Mouse (Mus musculus): ENCODE results near the gene Ucp2.

The Ucp2 gene

DNA sequence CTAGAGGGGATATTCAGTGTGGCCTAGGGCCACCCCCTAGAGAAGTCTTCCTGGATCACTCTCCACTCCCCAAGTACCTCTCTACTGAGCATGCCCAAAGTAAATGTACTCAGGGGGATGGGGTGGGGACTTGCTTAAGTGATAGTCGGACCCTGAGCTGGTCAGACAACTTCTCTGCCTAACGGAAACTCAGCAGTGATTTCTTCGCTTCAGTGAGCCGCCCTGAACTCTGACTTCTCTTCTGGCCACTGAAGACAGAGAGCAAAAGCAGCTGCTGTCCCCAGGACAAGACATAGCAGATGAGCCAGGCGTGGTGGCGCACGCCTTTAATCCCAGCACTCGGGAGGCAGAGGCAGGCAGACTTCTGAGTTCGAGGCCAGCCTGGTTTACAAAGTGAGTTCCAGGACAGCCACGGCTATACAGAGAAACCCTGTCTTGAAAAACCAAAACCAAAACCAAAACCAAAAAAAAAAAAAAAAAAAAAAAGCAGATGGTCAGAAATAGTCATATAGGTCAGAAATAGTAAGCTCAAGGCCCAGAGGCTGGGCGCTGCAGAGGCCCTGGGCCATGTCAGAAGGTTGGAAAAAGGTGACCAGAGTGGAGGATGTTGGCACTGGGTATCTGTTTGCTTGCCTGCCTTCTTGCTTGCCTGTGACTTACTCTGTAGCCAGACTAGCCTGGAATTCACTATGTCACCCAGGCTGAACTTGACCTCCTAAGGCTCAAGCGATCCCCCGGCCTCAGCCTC, 11.8 kb downstream of the Ucp2 start:
- WGBS, result 88% methylated on average over 13 of the region's 13 CpGs

DNA sequence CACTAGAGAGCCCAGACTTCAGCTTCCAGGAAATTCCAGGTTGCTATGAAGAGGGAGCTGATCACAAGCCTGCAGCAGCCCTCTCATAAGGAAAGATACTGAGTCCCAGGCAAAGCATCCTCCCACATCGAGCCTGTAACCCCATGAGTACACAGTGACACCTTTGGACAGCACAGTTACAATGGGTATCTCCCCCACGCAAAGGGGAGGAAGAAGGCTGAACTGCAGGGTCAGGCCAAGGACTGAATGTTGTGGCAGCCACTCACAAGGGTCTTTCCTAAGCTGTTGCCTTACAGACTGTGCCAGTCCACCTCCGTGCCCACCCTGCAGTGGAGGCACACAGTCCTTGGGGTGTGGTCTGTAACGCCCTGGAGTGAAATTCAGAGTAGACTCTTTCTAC, 13.4 kb downstream of the Ucp2 start:
- 70% methylated on average over 4 of the region's 4 CpGs for WGBS

GRCm38 (mm10) chr7:100508670-100509069, 15.5 kb downstream of the Ucp2 start:
- 80% methylated on average over 3 of the region's 3 CpGs for WGBS

GRCm38 (mm10) chr7:100511602-100512001, 18.5 kb downstream of the Ucp2 start:
- WGBS, result 88% methylated on average over 8 of the region's 8 CpGs

DNA sequence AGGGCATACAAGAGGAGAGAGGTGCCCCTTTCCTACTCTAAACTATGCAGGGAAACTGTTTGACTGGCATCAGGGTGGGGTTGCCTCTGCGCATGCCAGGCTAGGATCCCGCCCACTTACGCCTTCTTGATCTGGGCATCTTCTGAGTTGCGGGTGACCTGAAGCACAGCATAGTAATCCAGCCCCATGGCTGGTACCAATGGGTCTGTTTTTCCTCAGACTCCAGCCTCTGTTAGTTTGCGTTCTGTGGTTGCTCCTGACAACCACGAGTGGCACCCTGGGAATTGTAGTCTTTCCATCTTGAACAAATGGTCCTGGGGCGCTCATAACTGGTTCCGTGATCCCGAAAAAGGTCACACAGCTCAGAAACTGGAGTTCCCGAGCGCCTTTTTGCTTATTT, 21.4 kb downstream of the Ucp2 start, which contains the start of gene Dnajb13:
Gene Dnajb13, minus strand, starts transcription at position 388 of the 400 bp plus-strand sequence.
- 48% methylated on average over 11 of the region's 11 CpGs for WGBS

DNA sequence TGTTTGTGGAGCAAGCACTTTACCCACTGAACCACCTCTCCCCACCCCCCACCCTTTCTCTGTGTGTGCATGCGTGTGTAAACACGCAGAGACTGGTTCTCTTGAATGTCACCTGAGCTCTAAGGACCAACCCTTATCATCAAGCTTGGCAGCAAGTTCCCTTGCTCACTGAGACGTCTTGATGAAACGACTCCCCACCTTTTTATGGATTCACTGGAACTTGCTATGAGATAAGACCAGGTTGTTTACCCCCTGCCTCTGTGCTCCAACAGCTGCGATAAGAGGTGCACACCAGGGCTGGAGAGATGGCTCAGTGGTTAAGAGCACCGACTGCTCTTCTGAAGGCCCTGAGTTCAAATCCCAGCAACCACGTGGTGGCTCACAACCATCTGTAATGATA, 27.1 kb downstream of the Ucp2 start:
- WGBS, result 69% methylated on average over 7 of the region's 7 CpGs

- 16% methylated on average over 10 of the region's 10 CpGs for WGBS
These were observed 27.6 kb downstream of the Ucp2 start for GRCm38 (mm10) chr7:100520663-100521285.

- 81% methylated on average over 3 of the region's 3 CpGs for WGBS
These were observed 29.1 kb downstream of the Ucp2 start for GRCm38 (mm10) chr7:100522222-100522621.

DNA sequence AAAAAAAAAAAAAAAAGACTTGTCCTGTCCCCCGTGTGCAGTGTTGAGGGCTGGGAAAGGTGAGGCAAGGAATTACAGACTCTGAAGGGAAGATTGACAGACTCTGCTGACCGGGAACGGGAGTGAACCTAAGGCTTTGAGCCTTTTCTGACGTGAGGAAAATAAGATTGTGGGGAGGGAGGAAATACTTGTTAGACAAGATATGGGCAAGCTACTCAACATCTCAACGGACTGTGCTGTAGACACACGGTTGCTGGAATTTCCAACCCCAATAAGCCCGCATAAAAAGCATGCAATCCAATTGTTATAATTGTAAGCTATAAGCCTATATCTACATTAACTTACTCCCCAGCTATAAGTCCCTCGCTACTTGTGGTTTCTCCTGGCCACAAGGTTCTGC, 31.5 kb downstream of the Ucp2 start:
- 85% methylated on average over 8 of the region's 8 CpGs for WGBS

DNA sequence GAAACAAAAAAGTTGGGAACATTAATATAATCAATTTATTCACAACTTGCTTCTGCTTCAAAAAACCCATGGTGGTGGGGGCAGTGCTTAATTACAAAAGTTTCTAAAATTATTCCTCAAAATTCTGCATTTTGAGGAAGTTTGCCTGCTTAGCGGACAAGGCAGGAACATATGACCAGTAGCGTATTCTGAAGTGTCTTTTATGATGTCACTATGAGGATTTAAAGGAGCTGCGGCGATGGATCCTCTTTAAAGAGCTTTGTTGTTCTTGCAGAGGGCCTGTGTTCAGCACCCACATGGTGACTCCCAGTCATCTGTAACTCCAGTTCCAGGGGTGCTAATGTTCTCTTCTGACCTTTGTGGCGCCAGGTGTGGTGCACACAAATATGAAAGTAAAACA, 37.6 kb downstream of the Ucp2 start:
- WGBS, result 93% methylated on average over 5 of the region's 5 CpGs

GRCm38 (mm10) chr7:100533503-100533902, 40.4 kb downstream of the Ucp2 start:
- WGBS, result 87% methylated on average over 2 of the region's 2 CpGs

DNA sequence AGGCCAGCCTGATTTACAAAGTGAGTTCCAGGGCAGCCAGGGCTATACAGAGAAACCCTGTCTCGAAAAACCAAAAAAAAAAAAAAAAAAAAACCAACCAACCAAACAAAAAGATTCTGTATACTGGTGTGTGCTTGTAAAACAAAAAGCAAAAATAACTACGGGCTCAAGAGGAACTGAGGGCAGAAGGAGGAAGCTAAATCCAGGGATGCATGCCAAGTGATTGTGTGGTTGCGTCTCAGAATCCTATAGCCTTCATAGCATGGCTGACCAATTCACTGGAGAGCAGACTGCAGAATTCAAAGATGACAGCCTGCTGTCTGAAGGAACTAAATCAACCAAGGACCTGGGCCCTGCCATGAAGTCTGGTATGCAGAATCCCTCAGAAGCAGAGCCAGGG, 41.1 kb downstream of the Ucp2 start:
- WGBS, result 73% methylated on average over 3 of the region's 3 CpGs

DNA sequence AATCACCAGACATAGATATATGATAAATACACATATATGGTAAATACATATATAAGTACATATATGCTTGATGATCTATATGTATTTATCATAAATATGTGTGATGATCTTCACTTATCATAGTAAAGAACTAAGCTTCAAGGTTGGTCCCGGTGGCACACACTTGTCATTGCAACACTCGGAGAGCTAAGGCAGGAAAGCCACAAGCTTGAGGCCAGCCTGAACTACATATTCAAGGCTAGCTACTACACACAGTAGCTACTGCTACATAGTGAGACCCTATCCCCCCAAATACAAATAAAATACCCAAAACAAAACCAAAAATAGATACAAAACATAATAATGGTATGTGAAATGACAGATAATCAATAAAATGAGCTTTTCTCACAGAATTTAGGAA, 42.7 kb downstream of the Ucp2 start:
- WGBS, result 82% methylated on average over 2 of the region's 2 CpGs

DNA sequence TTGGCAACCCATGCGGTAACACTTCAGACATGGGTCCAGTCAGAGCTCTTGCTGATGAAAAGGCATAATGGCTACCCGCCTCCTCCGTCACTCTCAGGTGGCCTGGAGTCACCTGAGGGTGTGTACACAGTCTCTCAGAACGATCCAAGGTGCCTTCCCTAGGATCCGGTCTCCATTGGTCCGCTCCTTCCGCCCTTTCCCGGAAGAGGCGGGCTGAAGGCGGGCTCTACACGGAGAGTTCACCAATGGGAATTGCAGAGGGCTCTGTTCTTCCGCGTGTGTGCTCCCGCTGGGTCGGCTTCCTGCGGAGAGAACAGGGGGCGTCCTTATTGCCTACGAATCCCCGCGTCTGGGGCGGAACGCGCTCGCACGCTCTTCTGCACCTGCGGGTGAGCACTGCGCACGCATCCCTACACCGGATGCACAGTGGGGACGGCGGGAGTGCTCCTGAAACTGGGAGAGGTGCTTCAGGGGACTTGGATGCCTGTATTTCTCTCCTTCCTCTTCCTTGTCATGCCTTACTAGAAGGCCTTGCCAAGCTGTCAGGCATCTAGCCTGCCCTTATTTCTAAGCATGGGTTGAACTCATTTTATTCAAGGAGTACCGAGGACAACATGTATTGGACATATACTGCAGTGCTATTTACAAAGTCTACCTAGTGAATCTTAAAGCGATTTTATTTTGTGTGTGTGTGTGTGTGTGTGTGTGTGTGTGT, 43.8 kb downstream of the Ucp2 start, which contains the start of gene Coa4:
Gene Coa4, plus strand, starts transcription at position 268 of the 715 bp plus-strand sequence.
- WGBS, result under 1% methylated on average over 33 of the region's 33 CpGs

GRCm38 (mm10) chr7:100537519-100537902, 44.4 kb downstream of the Ucp2 start:
- WGBS, result 22% methylated on average over 7 of the region's 7 CpGs

- 95% methylated on average over 9 of the region's 9 CpGs for WGBS
These were observed 46.4 kb downstream of the Ucp2 start for GRCm38 (mm10) chr7:100539516-100539915.

GRCm38 (mm10) chr7:100544437-100544836, 51.3 kb downstream of the Ucp2 start:
- WGBS, result 89% methylated on average over 1 of the region's 1 CpGs

DNA sequence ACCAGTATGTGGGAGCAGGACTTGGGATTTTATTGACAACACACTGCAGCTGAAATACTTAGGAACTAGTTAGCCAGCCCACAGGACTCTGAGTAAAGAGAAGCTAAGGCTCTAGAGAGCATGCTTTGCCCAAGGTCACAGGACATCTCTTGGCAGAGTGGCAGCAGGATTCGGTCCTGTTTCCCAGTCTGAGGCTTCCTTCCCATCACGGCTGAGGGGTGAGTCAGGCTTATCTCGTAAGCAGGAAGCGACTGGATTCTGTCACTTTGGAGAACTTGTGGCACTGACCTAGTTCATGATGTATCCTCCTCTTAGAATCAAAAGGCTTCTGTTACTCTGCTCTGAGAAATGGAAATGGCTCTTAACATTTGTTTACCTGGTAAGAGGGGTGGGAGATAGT, 54.5 kb downstream of the Ucp2 start:
- WGBS, result 78% methylated on average over 4 of the region's 4 CpGs

DNA sequence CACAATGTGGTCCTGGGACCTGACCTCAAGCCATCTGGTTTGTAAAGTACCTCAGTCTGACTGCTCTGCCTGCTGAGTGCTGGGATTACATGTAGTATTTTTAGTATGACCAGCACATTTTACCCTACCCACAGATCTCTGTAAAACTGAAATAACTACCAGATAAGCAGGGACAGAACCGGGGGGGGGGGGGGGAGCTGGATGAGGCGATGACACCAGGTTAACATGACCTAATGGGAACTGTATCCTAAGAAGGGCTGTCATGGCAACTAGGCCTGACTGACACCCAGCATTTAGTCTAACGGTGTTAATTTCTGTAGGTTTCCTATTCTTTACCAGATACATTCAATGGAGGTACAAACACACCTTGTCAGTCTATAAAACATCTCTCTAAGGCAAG, 56.7 kb downstream of the Ucp2 start:
- WGBS, result 62% methylated on average over 3 of the region's 3 CpGs

- WGBS, result 26% methylated on average over 5 of the region's 5 CpGs
These were observed 57.3 kb downstream of the Ucp2 start for GRCm38 (mm10) chr7:100550338-100551007.
